Mouse (Mus musculus) kidney, embryonic 16.5 days (tissue): ENCODE measurements around the gene Tmem28. TPM values are rescaled to one million over a fixed set of nuclear protein-coding genes. Genes with fewer than 3 reads are reported as not detected.

Source experiments
- ATAC-seq: fragments of 200-750 bp; cut with Nextera tagmentation; 2 replicates; pipeline ENCODE4 v1.8.0; 2017; ENCODE audit warnings: moderate TSS enrichment; ENCODE audit not compliant: low FRiP score, low TSS enrichment
- H3K27ac ChIP-seq: fragments of 300-500 bp; sonication (generic); 2 replicates; pipeline ENCODE4 v1.5.1; 2014; ENCODE audit warnings: low read length
- H3K27me3 ChIP-seq: fragments of 300-500 bp; sonication (generic); 2 replicates; pipeline ENCODE4 v1.6.1; 2014; ENCODE audit warnings: low read length, control low read depth, mixed read lengths; ENCODE audit not compliant: insufficient read depth
- H3K36me3 ChIP-seq: fragments of 300-500 bp; sonication (generic); 2 replicates; pipeline ENCODE4 v1.6.1; 2014; ENCODE audit warnings: low read length, control low read depth, mixed read lengths; ENCODE audit not compliant: insufficient read depth
- H3K4me1 ChIP-seq: fragments of 300-500 bp; sonication (generic); 2 replicates; pipeline ENCODE4 v1.6.1; 2014; ENCODE audit warnings: low read length, control low read depth, mixed read lengths; ENCODE audit not compliant: insufficient read depth
- H3K4me2 ChIP-seq: fragments of 300-500 bp; sonication (generic); replicated peaks from 2 replicates; pipeline ENCODE4 v1.6.1; 2014; ENCODE audit warnings: low read depth, low read length
- H3K4me3 ChIP-seq: fragments of 300-500 bp; sonication (generic); 2 replicates; pipeline ENCODE4 v1.5.1; 2014; ENCODE audit warnings: mild to moderate bottlenecking, low read length
- H3K9ac ChIP-seq: fragments of 300-500 bp; sonication (generic); replicated peaks from 2 replicates; pipeline ENCODE4 v1.6.1; 2014; ENCODE audit warnings: low read length
- H3K9me3 ChIP-seq: fragments of 300-500 bp; sonication (generic); 2 replicates; pipeline ENCODE4 v1.6.1; 2016; ENCODE audit warnings: low read length, control low read depth
- WGBS: fragments of 180-500 bp; shearing (Covaris S2); extraction: QIAGEN DNeasy Blood & Tissue Kit; methylation state at CpG from one replicate; pipeline ENCODE4 v1.1.7; 2014; 5-methylcytosine and 5-hydroxymethylcytosine counted together
- polyA plus RNA-seq: library from polyadenylated mRNA; unstranded; fragments of >200 nt; fragmentation: Nextera tagmentation; extraction: Ambion mirVana; gene quantifications from 2 replicates; pipeline ENCODE4 v1.2.1, GENCODE M21; 2015

Tmem28 gene
- polyA plus RNA-seq: not detected in 2 replicates

DNA sequence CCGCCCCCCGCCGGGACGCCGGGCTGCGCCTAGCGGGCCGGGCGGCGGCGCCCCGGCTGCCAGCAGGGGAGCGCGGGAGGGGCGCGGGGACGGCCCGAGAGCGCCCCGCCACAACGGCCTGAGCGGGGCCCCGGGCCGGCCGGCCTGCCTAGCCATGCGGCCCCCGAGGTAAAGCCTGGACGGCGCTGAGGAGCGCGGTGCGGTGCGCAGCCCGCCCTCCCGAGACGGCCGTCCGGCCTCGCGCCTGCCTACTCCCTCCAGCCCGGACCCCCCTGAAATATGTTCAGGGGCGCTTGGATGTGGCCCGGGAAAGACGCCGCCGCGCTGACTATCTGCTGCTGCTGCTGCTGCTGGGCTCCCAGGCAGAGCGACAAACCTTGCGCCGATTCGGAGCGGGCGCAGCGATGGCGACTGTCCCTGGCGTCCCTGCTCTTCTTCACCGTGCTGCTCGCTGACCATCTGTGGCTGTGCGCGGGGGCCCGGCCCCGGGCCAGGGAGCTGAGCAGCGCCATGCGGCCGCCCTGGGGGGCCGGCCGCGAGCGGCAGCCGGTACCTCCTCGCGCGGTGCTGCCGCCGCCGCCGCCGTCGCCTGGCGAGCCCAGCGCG is at the start of gene Tmem28:
Gene Tmem28, plus strand, starts transcription at position 232 of the 606 bp plus-strand sequence.
- H3K36me3 ChIP-seq: no peaks in the 10 kb centered on the region
- 9% methylated on average over 64 of the region's 82 CpGs for WGBS
- peak; percentile 33; the same call in 1 of the 2 replicates for ATAC-seq
- peak within 1 kb of the TSS; percentile 52 for H3K4me3 ChIP-seq
- no peaks in the 10 kb centered on the region for H3K4me1 ChIP-seq
- peak within 1 kb of the TSS; percentile 66 for H3K4me2 ChIP-seq
- H3K9ac ChIP-seq: no peak within 1 kb of the TSS
- peaks cover 7% of the 10 kb centered on the region; the same call in 1 of the 2 replicates for H3K9me3 ChIP-seq
- peaks cover 62% of the 10 kb centered on the region for H3K27me3 ChIP-seq
- no peak within 1 kb of the TSS for H3K27ac ChIP-seq

DNA sequence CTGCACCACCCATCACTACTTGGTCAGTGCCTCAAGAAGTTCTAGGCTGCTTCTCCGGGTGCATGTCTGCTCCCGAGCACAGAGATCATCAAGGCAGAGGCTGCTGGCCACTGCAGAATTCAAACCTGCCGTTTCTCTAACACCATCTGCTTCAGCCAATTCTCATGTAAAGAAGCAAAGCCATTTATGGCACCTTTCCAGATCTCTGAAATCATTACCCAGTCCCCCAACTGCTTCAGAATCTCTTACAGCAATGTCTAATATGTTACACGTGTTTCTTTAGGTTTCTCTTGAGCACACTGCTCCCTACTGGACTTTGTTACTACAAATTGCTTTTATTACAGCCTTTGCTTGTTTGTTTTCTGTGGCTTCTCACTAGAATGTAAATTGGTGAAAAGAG is 40.5 kb upstream of the Tmem28 start:
- Histone ChIP-seq H3K4me1 (no peaks in the 10 kb centered on the region), H3K4me2 (no peak overlapping the region), H3K9ac (no peak overlapping the region), H3K27ac (no peak overlapping the region), H3K9me3 (no peaks in the 10 kb centered on the region), H3K27me3 (peaks cover 16% of the 10 kb centered on the region; the same call in 1 of the 2 replicates), H3K36me3 (no peaks in the 10 kb centered on the region), H3K4me3 (no peak overlapping the region)
- no peak for ATAC-seq
- WGBS: 49% methylated on average over 4 of the region's 4 CpGs

DNA sequence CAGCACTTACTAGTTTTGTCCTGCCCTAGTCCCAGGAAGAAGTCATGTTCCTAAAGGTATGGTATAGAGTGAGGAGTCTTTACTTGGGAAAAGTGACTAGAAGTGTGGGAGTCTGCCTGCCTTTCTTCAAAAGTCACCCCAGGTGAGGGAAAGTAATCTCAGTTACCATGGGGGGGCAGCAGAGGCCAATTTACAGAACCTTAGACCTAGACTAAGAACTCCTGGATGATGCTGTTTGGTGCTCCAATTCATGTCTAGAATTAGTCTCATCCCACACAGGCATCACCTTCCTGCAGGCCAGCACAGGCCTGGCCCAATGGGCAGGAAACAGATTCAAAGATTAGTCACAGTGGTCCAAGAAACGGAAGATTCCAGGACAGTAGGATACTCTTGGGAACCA is 12.4 kb upstream of the Tmem28 start:
- Histone ChIP-seq H3K9ac (no peak overlapping the region), H3K4me2 (no peak overlapping the region), H3K36me3 (no peaks in the 10 kb centered on the region), H3K27ac (no peak overlapping the region), H3K4me3 (no peak overlapping the region), H3K4me1 (no peaks in the 10 kb centered on the region), H3K9me3 (no peaks in the 10 kb centered on the region), H3K27me3 (peaks cover 17% of the 10 kb centered on the region)
- ATAC-seq: no peak
- 41% methylated on average over 1 of the region's 1 CpGs for WGBS

DNA sequence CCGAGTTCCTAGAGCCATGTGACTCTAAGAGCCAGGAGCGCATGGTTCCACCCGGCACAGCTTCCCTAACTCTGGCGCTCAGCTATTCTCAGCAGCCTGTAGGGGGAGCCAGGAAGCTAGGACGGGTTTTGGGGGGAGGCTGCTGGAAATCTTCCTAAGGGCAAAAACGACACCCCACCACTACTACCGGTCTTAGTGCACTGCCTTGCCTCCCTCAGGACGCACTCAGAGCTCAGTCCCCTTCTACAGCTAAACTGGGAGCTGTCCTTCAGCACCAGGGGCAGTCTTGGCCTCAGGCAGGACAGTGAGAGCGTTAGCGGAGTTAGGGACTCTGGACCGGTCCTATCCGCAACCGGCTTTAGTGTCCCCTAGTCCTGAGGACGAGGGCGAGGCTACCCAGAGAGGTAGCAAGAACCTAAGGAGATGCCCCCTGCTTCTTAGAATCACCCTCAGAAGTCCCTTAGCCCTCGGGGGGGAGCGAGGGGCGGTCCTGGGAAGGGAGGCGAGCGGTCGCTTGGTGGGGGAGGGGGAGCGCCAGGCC is 1.4 kb upstream of the Tmem28 start:
- H3K4me1 ChIP-seq: no peaks in the 10 kb centered on the region
- ATAC-seq: peak; percentile 93
- H3K9me3 ChIP-seq: peaks cover 7% of the 10 kb centered on the region; the same call in 1 of the 2 replicates
- H3K9ac ChIP-seq: no peak overlapping the region
- peak overlapping the region; percentile 52 for H3K4me3 ChIP-seq
- peak overlapping the region; percentile 66 for H3K4me2 ChIP-seq
- no peaks in the 10 kb centered on the region for H3K36me3 ChIP-seq
- WGBS: 26% methylated on average over 19 of the region's 22 CpGs
- H3K27me3 ChIP-seq: peaks cover 59% of the 10 kb centered on the region
- H3K27ac ChIP-seq: no peak overlapping the region

DNA sequence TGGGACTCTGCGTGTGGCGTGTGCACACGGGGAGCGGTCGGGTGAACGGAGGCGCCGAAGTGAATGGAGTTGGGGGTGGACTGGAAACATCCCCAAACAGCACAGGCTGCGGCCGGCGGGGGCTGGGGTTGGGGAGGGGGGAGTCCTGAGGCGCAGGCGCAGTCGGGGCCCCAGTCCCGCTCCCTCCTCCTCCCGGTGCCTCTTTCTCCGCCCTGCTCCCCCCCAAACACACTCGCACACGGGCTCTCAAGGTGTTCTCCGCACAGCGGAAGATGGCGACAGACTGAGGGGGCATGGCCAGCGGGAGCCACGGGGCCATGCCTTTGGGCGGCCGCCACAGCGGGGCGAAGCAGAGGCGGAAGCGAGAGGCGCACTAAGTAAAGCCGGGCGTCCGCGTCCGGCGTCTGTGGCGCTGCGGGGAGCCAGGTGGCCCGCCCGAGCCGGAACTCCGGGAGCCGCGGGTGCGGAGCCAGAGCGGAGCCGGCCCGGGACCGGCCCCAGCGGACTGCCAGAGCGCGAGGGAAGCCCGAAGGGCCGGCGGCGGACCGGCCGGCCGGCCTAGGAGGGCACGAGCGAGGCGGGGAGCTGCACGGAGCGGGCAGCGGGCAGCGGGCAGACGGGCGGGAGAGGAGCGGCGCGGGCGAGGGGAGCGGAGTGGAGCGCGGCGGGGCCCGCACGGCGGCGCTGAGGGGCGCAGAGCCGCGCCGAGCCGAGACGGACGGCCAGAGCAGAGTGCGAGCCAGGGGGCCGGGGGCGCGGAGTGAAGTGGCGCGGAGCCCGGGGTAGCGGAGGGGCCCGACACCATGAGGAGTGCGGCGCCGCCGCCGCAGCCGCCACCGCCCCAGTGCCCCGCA is 658 bp upstream of the Tmem28 start:
- Histone ChIP-seq H3K27ac (no peak overlapping the region), H3K9ac (no peak overlapping the region), H3K9me3 (peaks cover 7% of the 10 kb centered on the region; the same call in 1 of the 2 replicates), H3K36me3 (no peaks in the 10 kb centered on the region), H3K4me1 (no peaks in the 10 kb centered on the region), H3K4me3 (peak overlapping the region; percentile 52), H3K27me3 (peaks cover 62% of the 10 kb centered on the region), H3K4me2 (peak overlapping the region; percentile 66)
- peak; percentile 65 for ATAC-seq
- 23% methylated on average over 51 of the region's 105 CpGs for WGBS

DNA sequence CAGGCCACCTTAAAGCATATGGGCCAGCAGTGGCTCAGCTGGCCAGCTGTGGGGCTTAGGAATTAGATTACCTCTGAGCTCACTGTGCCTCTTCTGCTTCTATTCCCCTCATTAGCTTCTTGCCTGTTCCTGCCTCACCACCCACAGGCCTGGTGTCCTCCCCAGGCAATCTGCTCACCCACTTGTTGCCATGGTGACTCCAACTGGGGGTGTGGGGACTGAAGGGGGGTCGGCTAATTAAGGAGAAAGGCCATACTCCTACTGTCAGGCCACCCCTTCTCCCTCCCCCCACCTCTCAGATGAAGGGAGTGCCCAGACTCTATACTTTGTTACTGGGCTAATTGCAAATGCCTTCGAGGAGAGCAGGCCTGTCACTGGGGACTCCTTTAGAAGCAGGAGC is 21.3 kb downstream of the Tmem28 start:
- no peaks in the 10 kb centered on the region for H3K36me3 ChIP-seq
- no peak overlapping the region for H3K9ac ChIP-seq
- H3K4me2 ChIP-seq: no peak overlapping the region
- no peak overlapping the region for H3K4me3 ChIP-seq
- H3K9me3 ChIP-seq: no peaks in the 10 kb centered on the region
- no peak for ATAC-seq
- peaks cover 22% of the 10 kb centered on the region for H3K27me3 ChIP-seq
- 27% methylated on average over 2 of the region's 2 CpGs for WGBS
- H3K4me1 ChIP-seq: no peaks in the 10 kb centered on the region
- no peak overlapping the region for H3K27ac ChIP-seq

DNA sequence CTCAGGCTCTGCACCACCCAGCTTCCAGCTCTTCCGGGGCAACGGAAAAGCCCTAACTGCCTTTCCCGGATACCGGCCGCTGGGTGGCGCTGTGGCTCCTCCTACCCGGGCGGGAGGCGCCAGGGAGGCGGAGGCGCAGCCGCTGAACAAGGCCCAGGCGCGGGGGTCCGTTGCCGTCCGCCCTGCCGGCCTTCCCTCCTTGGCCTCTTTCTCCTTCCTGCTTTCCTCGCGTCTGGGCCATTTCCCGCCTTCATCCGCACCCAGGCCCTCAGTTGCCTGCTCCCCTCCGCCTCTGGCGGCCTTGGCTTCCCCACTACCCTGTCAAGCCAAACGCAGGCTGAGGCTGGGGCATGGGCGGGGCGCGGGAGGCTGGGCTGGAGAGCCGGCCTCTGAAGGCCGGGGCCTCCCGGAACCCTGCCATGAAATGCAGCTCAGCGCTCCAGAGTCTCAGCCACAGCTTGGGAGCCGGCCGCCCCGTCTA is 32.5 kb downstream of the Tmem28 start:
- H3K27ac ChIP-seq: no peak overlapping the region
- WGBS: 22% methylated on average over 27 of the region's 35 CpGs
- H3K9ac ChIP-seq: peak overlapping the region; percentile 70
- ATAC-seq: peak; percentile 97
- H3K4me1 ChIP-seq: no peaks in the 10 kb centered on the region
- no peaks in the 10 kb centered on the region for H3K36me3 ChIP-seq
- H3K4me2 ChIP-seq: peak overlapping the region; percentile 55
- H3K27me3 ChIP-seq: peaks cover 28% of the 10 kb centered on the region; the same call in 1 of the 2 replicates
- no peaks in the 10 kb centered on the region for H3K9me3 ChIP-seq
- peak overlapping the region; percentile 40 for H3K4me3 ChIP-seq

DNA sequence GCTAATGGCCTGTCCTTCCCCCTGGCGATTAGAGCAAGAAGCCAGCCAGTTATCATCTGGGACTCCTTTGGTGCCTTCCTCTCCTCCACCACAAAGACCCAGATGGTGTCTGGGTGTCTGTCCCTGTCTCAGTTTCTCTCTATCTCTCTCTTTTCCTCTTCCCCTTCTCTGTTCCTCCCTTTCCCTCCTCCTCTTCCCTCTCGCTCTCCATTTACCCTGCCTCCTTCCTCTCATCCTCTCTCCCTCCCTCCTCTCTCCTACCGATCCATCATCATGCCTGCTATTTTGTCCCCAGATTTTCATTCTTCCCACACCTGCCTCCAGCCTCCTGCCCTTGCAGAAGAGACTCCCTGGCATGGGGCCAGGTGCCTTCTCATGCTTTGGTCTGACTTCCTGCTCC is 33.0 kb downstream of the Tmem28 start:
- no peak overlapping the region for H3K27ac ChIP-seq
- H3K4me1 ChIP-seq: no peaks in the 10 kb centered on the region
- H3K36me3 ChIP-seq: no peaks in the 10 kb centered on the region
- H3K4me2 ChIP-seq: peak overlapping the region; percentile 55
- no peaks in the 10 kb centered on the region for H3K9me3 ChIP-seq
- peaks cover 28% of the 10 kb centered on the region; the same call in 1 of the 2 replicates for H3K27me3 ChIP-seq
- peak overlapping the region; percentile 40 for H3K4me3 ChIP-seq
- no peak for ATAC-seq
- H3K9ac ChIP-seq: peak overlapping the region; percentile 70; the same call in 1 of the 2 replicates
- WGBS: 61% methylated on average over 2 of the region's 3 CpGs

DNA sequence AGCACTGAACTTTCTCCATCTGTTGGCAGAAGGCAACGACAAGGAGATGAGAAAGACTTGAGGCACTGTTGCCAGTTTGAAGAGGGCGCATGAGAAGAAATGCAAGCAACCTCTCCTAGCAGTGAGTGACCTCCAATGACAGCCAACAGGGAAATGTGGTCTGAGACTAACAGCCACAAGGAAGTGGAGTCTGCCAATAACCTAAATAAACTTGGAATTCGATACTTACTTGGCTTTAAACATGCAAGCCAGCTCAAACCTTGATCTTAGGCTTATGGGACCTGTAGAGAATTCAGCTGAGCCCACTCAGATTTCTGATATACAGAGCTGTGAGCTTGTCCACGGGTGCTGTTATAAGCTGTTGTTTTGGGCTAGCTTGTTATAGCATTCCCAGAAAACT is 51.4 kb downstream of the Tmem28 start:
- no peak overlapping the region for H3K27ac ChIP-seq
- no peak overlapping the region for H3K9ac ChIP-seq
- H3K36me3 ChIP-seq: no peaks in the 10 kb centered on the region
- WGBS: 64% methylated on average over 4 of the region's 4 CpGs
- H3K4me1 ChIP-seq: no peaks in the 10 kb centered on the region
- H3K9me3 ChIP-seq: no peaks in the 10 kb centered on the region
- H3K4me3 ChIP-seq: no peak overlapping the region
- H3K4me2 ChIP-seq: no peak overlapping the region
- peaks cover 21% of the 10 kb centered on the region for H3K27me3 ChIP-seq
- no peak for ATAC-seq
